Comparison of ENCODE assay signal across 24 mouse cellular contexts in genomic region chr7:118927279-118927678, GRCm38 (mm10).
"Had no signal": no experiment of that assay in that cellular context is flagged by ENCODE, and none has a peak within 500 bp of the region (broad histone marks: within the 10 kb centered on the region; RNA-seq: fewer than 3 reads in every experiment).

No protein-coding gene starts in this region.

- DNase-seq: cerebellum, adult 2 months; cerebellum, adult 8-10 months; cerebellum, adult 9-10 months; cerebellum, adult 9-11 months; cerebellum, postnatal 10 days; cerebellum, postnatal 14 days; cerebellum, postnatal 25 days; cerebellum, postnatal 36 days; embryo, embryonic 11 days; forebrain, postnatal 0 days; gastrocnemius, postnatal 10 days; gastrocnemius, postnatal 14 days; gastrocnemius, postnatal 25 days; heart, adult 18-20 months; heart, adult 2 months had no signal

- H3K4me3 ChIP-seq: embryonic facial prominence, embryonic 10.5 days; embryonic facial prominence, embryonic 12.5 days; embryonic facial prominence, embryonic 13.5 days; embryonic facial prominence, embryonic 15.5 days; erythroblast, embryonic 14.5 days; forebrain, embryonic 10.5 days; forebrain, embryonic 12.5 days; forebrain, embryonic 13.5 days; forebrain, embryonic 15.5 days; heart, adult 2 months had no signal

- H3K27ac ChIP-seq: embryonic facial prominence, embryonic 10.5 days; embryonic facial prominence, embryonic 12.5 days; embryonic facial prominence, embryonic 13.5 days; embryonic facial prominence, embryonic 15.5 days; forebrain, embryonic 10.5 days; forebrain, embryonic 12.5 days; forebrain, embryonic 13.5 days; forebrain, embryonic 15.5 days; heart, adult 2 months had no signal
